Mouse (Mus musculus): ENCODE measurements around the gene Hs3st2. TPM values are rescaled to one million over a fixed set of nuclear protein-coding genes. Genes with fewer than 3 reads are reported as not detected.

Hs3st2 gene
- total RNA-seq, 4 experiments from 2014 or later: not detected

DNA sequence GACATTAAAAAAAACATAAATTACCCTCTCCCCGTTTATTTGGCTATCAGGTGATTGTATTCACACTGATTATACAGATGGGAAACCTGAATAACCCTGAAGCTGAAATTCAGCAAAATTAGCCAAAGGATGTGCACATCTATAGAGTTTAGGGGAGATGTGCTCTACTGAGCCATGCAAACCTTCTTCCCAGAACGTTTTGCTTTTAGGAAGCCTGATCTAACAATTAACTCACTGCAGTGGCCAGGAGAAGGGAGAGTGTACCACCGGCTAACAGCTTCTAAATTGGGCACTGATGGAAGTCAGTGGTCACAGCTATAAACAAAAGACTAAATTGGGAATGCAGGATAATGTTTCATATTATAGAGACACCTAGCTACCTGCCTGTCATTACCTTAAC is 66.4 kb downstream of the Hs3st2 start:
- DNase-seq (ENCODE audit: low spot score in 2 of 2): no peak

- DNase-seq (ENCODE audit: low spot score in 2 of 2): no peak
Measured at GRCm38 (mm10) chr7:121460626-121461025, 69.0 kb downstream of the Hs3st2 start.

- DNase-seq (ENCODE audit: low spot score in 2 of 2): no peak
Measured at GRCm38 (mm10) chr7:121464441-121464840, 72.8 kb downstream of the Hs3st2 start.

GRCm38 (mm10) chr7:121465111-121465510 is 73.5 kb downstream of the Hs3st2 start:
- no peak for DNase-seq (ENCODE audit: low spot score in 2 of 2)

DNA sequence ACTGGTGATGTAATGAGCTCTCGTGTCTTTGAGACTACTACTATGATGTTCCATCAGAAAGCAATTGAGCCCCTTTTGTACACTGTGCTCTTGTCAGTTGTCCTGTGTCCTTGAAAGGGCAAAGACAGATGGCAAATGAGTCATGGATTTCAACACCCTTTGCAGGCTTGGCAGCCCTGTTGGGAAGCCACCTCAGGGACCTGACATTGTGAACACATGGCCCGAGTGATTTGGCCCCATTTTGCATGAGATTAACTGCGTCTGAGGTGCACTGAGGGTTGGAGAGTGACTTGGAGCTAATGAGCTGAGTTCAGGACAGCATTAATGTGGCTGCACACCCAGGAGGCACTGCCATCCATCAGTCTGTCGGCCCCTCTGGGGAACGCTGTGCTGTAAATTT is 74.7 kb downstream of the Hs3st2 start:
- DNase-seq (ENCODE audit: low spot score in 2 of 2): no peak

GRCm38 (mm10) chr7:121469435-121469834 is 77.8 kb downstream of the Hs3st2 start:
- no peak for DNase-seq (ENCODE audit: low spot score in 2 of 2)

DNA sequence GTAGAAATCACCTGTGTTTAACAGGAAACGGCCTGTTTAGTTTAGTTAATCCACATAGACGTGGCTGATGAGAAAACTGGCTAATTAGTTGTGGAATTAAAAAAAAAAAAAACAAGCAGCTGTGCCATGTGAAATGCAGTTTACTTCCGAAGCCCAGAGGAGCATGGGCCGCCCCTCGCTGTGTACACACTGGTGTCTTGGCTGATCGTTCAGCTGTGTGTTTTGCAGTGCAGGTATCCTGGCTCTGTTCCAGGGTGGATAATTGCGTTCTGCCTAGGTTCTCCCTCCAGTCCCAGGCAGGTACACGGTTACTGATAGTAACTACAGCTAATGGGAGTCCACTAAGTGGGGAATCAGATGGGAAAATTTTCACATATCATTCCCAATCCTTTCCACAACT is 86.6 kb downstream of the Hs3st2 start:
- DNase-seq (ENCODE audit: low spot score in 2 of 2): no peak

DNA sequence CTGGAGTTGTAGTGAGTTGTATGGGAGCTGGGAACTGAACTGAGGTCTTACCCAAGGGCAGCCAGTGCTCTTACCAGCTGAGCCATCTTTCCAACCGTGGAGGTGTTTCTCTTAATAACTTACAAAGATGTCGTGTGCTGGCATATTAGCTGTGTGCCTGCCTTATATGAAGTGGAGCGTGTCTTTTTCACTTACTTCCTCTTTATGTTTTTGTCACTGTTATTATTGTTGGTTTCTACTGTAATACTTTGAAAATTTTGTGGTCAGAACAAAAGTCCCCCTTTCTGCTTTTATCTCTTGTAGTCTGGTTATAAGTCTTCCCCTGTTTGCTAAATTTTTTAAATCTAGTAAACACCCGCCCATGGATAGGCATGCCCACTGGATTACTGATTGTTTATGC is 88.4 kb downstream of the Hs3st2 start:
- no peak for DNase-seq (ENCODE audit: low spot score in 2 of 2)

GRCm38 (mm10) chr7:121484590-121484989 is 92.9 kb downstream of the Hs3st2 start:
- DNase-seq (ENCODE audit: low spot score in 2 of 2): no peak

DNA sequence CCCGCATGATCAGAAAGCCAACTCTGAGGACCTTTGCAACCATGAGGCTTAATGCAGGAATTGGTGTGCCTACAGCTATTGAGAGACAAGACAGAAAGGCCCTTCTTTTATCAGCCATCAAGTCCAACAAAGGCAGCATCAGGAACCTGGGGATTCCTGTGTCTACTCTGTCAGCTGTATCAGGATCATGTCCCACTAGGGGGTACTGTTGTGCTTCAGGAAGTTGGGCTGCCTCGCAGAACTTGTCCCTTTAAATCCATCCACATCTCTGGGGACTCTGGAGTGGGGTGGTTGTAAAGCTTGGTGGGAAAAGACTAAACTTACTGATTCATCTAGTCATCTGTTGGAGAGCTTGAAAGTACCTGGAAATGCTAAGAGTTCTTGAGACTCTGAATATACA is 93.6 kb downstream of the Hs3st2 start:
- DNase-seq (ENCODE audit: low spot score in 2 of 2): no peak

- no peak for DNase-seq (ENCODE audit: low spot score in 2 of 2)
Measured at GRCm38 (mm10) chr7:121487291-121487690, 95.6 kb downstream of the Hs3st2 start.

GRCm38 (mm10) chr7:121489401-121489800 is 97.7 kb downstream of the Hs3st2 start:
- DNase-seq (ENCODE audit: low spot score in 2 of 2): no peak

- no peak for DNase-seq (ENCODE audit: low spot score in 2 of 2)
Measured at GRCm38 (mm10) chr7:121491455-121492005, 99.9 kb downstream of the Hs3st2 start.

DNA sequence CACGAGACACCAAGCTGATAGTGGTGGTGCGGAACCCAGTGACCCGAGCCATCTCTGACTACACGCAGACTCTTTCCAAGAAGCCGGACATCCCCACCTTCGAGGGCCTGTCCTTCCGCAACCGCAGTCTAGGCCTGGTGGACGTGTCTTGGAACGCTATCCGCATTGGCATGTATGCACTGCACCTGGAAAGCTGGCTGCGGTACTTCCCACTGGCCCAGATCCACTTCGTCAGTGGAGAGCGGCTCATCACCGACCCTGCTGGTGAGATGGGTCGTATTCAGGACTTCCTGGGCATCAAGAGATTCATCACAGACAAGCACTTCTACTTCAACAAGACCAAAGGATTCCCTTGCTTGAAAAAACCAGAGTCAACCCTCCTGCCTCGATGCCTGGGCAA is 108.9 kb downstream of the Hs3st2 start:
- no peak for DNase-seq (ENCODE audit: low spot score in 2 of 2)

- DNase-seq (ENCODE audit: low spot score in 2 of 2): no peak
Measured at GRCm38 (mm10) chr7:121501666-121502065, 110.0 kb downstream of the Hs3st2 start.

- no peak for DNase-seq (ENCODE audit: low spot score in 2 of 2)
Measured at GRCm38 (mm10) chr7:121516727-121517126, 125.1 kb downstream of the Hs3st2 start.

GRCm38 (mm10) chr7:121517165-121517591 is 125.5 kb downstream of the Hs3st2 start:
- DNase-seq (ENCODE audit: low spot score in 2 of 2): no peak

DNA sequence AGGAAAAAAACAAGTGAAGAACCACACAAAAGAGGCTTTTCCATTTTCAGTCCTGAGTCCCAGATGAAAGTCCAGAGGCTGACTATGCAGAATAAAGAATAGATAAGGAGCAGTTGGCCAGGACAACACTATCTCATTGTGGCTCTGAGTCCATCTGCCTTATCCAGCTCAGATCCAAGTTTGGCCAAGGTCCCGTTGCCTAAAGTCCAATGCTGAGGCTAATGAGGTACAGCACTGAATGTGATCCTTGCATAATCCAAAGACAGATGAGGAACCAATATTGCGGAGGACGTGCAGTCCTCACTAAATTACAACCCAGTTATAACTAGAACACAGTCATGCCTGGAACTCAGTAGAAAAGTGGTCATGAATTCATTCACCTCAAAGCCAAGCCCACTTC is 130.5 kb downstream of the Hs3st2 start:
- no peak for DNase-seq (ENCODE audit: low spot score in 2 of 2)

- no peak for DNase-seq (ENCODE audit: low spot score in 2 of 2)
Measured at GRCm38 (mm10) chr7:121529023-121529422, 137.4 kb downstream of the Hs3st2 start.

DNA sequence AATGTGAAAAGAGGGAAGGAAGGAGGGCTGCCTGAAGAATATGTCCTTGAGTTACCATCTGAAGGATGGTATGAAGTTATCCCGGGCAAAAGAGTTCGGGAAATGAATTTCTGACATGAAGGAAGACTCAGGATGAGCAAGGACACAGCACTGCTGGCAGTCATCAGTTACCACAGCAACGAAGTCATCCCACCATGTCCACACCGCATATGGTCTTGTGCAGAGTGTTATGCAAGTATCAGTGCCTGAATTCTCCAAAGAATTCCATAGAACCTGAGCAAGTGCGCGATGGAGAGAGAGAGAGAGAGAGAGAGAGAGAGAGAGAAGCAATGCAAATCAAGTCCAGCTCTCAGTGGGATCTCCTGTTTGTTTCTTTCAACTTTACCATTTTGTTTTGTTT is 142.0 kb downstream of the Hs3st2 start:
- no peak for DNase-seq (ENCODE audit: low spot score in 2 of 2)

DNA sequence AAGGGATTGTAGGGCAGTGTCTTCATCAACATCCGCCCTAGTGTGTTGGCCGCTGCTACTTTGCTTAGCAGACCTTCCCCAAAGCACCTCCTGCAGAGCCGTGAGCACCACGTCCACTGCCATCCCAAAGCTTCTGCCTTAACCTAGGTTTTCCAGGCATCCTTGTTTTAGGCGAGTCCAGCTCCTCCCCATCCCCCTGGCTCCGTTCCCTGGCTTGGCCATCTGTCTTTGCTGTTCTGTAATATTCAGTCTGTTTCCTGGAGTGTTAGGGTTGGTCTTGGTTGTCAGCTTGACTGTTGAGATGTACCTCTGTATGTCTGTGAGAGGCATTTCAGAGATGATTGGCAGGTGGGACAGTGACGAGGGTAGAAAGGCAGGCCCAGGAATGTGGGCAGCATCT is 142.7 kb downstream of the Hs3st2 start:
- no peak for DNase-seq (ENCODE audit: low spot score in 2 of 2)

GRCm38 (mm10) chr7:121535987-121536386 is 144.3 kb downstream of the Hs3st2 start:
- no peak for DNase-seq (ENCODE audit: low spot score in 2 of 2)

GRCm38 (mm10) chr7:121539405-121540275 is 148.0 kb downstream of the Hs3st2 start:
- no peak for DNase-seq (ENCODE audit: low spot score in 2 of 2)

All from gastrocnemius, adult 8-10 months (tissue).